Mouse (Mus musculus): Measurements from ENCODE around the gene Srl. TPM values are rescaled to one million over a fixed set of nuclear protein-coding genes. Genes with fewer than 3 reads are reported as not detected.
"Not testable (repeated sequence)": the region's sequence is repeated elsewhere in the genome, so short reads cannot be mapped to it uniquely, and the experiment has no call there.

Gene Srl
- under 1 TPM in 2 of 3 experiments, not detected in 1; 0.12 to 0.73 TPM for polyA plus RNA-seq (2017; shearing (Covaris generic))

DNA sequence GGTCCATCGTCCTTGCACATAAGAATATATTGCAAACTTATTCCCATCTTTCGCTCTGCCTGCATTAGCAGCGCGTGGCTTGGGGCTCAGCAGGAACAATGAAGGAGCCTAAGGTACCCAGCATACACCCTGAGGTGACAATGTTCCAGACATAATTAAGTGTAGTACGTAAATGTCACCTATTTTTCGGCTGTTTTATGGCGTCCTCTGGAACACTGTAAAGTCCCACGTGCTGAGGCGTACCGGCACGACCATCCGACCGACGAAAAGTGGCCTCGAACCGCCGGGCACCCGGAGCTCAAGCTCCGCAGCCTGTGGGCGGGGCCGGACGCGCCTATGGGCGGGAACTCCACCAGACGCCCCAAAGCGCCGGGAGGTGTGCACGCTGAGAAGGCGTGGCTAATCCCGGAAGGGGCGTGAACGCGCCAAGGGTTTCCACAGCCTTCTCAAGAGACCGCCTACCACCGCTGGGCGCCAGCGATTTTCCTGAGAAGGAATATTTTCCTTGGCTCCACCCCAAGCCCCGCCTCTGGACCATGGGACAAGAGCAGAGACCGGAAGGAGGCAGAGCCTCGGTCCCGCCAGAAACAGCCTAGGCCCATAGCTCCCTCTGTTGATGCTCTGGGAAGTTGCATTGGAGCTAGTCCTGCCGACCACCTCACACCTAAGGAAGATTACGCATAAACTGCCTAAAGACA, at the start of gene Srl:
Gene Srl (minus strand): TSS at position 316 of the 698 bp plus-strand sequence.
- ATAC-seq: peak; percentile 96

DNA sequence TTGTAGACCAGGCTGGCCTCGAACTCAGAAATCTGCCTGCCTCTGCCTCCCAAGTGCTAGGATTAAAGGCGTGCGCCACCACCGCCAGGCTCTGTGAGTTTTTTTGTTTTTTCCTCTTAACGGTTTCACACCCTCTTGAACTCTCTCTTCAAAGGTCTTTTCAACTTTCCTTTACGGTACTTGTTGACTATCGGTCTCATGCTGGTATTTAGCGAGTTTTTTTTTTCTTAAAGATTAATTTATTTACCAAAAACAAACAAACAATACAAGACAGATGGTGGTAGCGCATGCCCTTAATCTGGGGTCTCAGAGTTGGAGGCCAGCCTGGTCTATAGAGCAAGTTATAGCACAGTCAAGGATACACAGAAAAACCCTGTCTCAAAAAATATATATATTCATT, 48.6 kb upstream of the Srl start:
- ATAC-seq: no peak

GRCm38 (mm10) chr16:4587516-4588210, 46.0 kb upstream of the Srl start:
- ATAC-seq: no peak

DNA sequence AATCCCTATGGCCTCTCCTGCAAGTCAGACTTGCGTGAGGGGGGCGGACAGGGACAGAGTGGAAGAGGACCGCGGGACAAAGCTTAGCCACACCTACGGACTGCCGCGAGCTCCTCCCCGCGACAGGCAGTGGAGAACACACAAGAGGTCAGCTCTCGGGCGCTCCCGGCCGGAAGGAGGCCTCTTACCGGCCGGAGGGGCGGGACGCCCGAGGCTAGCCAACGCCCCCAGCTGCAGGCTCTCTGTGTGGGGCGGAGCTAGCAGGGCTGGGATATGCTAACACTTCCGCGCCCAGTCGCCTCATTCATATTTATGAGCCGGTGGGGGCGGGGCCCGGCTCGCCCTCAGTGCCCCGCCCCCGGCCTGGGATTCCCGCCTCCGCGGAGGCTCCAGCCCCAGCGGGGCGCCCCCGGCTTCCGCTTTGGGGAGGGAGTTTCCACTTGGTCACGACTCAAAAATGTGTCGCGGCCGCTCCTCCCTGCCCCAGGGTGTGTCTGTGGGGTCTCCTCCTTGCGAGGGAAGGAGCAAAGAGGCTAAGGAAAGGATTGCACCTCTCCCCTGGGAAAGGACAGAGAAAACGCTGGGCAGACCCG, 45.0 kb upstream of the Srl start:
- peak; percentile 88 for ATAC-seq

GRCm38 (mm10) chr16:4585642-4586530, 44.3 kb upstream of the Srl start:
- peak; percentile 10 for ATAC-seq

GRCm38 (mm10) chr16:4584438-4584837, 42.8 kb upstream of the Srl start:
- ATAC-seq: no peak

DNA sequence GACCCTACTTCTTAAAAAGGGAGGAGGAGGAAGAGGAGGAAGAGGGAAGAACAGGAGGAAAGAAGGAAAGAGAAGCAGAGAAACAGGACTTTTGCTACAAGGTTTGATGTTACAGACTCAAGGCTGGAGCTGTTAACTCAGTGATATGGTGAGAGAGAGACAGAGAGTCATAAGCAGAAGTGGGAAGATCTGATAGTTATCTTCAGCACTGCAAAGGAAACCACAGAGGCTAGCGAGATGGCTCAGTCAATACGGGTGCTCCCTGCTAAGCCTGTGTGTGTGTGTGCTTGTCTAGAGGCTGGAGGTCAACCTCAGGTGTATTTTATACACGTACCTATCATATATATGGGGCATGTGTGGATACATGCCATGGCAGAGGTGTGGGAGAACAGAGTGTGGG, 42.2 kb upstream of the Srl start:
- ATAC-seq: peak; percentile 53

DNA sequence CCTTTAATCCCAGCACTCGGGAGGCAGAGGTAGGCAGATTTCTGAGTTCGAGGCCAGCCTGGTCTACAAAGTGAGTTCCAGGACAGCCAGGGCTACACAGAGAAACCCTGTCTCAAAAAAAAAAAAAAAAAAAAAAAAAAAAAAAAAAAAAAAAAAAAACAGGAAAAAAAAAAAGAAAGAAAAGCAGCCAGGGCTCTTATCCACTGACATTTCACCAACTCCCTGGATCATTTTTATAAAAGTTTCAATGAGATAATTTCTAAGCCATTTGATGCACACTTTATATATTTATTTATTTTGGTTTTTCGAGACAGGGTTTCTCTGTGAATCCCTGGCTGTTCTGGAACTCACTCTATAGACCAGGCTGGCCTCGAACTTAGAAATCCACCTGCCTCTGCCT, 39.6 kb upstream of the Srl start:
- not testable (repeated sequence) for ATAC-seq

DNA sequence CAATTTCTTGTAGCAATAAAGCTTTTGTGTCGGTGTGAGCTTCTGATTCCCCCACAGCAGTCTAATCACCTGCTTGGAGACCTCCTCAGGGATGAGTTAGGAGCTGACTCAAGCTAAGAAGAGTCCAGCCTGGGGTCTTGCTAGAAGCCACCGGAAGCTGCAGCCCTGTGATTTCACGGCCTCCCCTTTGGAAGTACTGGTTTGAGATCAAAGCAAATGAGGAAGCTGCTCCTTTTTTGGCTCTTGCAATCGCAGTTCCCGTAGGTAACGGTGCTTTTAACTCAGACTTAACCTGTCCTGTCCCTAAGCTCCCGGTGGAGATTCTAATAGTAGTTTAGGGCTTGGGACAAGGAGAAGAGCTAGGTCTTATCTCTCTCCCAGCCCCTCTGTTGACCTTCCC, 37.0 kb upstream of the Srl start:
- no peak for ATAC-seq

DNA sequence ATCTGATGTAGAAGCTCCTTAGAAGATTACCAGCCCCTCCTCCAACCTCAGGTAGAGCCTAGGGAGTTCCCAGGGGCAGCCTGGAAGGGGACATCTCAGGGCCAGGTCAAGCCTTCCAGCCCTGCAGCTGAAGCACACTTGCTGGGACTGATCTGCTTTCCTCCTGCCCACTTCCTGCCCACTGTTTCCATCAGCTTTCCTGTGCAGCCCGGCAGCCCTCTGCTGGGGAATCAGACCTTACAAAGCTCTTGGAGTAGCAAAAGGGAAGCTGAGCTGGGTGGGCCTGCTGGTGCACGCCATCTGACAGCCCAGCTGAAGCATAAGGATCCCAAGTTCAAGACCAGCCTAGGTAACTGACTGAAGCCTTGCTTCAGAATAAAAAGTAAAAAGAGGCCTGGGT, 35.3 kb upstream of the Srl start:
- ATAC-seq: peak; percentile 78

DNA sequence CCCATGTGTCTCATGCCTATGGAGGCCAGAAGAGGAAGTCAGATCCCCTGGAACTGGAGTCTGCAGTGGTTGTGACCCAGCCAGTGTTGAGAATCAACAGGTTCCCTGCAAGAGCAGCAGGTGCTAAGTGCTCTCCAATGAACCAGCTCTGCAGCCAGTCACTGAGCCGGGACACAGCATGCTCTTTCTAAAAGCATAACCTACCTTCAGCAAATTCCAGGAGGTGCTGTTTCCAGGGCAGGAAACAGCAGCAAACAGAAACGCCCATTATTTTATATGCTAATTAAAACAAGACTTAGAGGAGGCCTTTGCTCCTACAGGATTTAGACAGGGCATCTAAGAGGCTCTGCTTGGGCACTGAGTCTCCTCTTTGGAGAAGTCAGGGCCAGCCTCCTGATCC, 34.4 kb upstream of the Srl start:
- no peak for ATAC-seq

GRCm38 (mm10) chr16:4570737-4571136, 29.1 kb upstream of the Srl start:
- ATAC-seq: no peak

- ATAC-seq: peak; percentile 72
These were observed 26.3 kb upstream of the Srl start for GRCm38 (mm10) chr16:4567912-4568311.

- ATAC-seq: peak; percentile 14
These were observed 18.7 kb upstream of the Srl start for GRCm38 (mm10) chr16:4560145-4560952.

DNA sequence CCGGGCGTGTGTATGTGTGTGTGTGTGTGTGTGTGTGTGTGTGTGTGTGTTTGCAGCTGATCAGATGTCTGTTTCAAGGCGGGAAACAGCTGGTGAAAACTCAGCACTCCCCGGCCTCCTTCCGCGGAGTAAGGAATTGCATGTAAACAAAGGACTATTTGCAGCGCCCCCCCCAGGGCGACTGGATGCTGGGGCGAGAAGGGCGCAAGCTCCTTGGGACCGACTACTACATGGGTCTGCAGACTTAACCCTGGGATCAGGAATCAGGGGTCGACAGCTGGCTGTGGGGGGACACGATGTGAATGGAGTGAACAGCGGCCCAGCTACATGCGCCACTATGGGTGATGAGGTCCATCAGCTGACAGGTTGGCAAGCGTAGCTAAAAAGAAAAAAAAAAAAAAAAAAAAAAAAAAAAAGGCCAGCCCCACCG, 18.1 kb upstream of the Srl start, which contains the start of gene Tfap4:
Gene Tfap4 (minus strand): TSS at position 140 of the 430 bp plus-strand sequence.
- peak; percentile 33 for ATAC-seq

GRCm38 (mm10) chr16:4558980-4559631, 17.5 kb upstream of the Srl start:
- no peak for ATAC-seq

- ATAC-seq: peak; percentile 86
These were observed 16.9 kb upstream of the Srl start for GRCm38 (mm10) chr16:4558384-4558979.

DNA sequence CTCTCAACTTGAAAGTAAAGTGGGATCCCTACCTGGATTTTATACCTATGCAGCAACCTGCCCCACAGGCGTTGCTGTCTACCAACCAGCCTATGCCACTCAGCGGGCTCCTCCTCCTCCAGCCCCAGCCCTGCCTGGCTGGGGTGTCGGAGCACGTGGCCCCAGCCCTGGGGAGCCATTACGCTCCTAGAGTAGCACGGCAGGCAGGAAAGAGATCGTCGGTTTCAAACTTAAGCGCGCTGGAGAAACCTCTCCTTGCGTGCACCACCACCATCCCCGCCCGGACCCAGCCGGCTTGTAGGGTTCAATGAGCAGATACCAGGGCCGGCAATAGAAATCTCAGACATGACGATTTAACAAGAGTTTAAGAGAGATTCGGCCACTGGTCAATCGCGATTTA, 16.3 kb upstream of the Srl start:
- ATAC-seq: peak; percentile 62

- ATAC-seq: no peak
These were observed 15.5 kb upstream of the Srl start for GRCm38 (mm10) chr16:4557085-4557484.

DNA sequence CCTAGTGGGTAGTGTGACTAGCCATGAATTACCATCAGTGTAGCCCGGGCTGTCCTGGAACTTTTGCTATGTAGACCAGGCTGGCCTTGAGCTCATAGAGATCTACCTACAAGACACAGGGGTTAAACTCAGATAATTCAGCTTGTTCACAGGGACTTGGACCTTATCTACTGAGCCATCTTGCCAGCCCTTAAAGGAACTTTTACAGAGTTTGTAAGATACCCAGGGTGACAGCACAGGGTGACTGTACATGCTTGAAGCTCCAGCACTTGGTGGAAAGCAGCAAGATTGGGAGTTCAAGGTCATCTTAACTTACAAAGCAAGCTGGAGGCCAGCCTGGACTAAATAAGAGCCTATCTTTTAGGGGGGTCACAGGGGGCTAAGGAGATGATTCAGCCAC, 13.9 kb upstream of the Srl start:
- ATAC-seq: no peak

All from inflammation-experienced regulatory T-cells, adult 6 months (primary cell).